Mouse (Mus musculus) heart, adult 2 months (tissue): ENCODE measurements around the gene Tob1.

ENCODE experiments used
- EP300 ChIP-seq: fragments of 200-500 bp; IDR thresholded peaks from 2 replicates; pipeline ENCODE4 v1.6.1; 2011; ENCODE audit warnings: low read depth, low read length, control low read depth; ENCODE audit not compliant: insufficient read depth
- POLR2A ChIP-seq: fragments of 200-500 bp; IDR thresholded peaks from 2 replicates; pipeline ENCODE4 v1.6.1; 2011; ENCODE audit warnings: mild to moderate bottlenecking, low read depth, low read length, control low read depth; ENCODE audit not compliant: insufficient read depth

DNA sequence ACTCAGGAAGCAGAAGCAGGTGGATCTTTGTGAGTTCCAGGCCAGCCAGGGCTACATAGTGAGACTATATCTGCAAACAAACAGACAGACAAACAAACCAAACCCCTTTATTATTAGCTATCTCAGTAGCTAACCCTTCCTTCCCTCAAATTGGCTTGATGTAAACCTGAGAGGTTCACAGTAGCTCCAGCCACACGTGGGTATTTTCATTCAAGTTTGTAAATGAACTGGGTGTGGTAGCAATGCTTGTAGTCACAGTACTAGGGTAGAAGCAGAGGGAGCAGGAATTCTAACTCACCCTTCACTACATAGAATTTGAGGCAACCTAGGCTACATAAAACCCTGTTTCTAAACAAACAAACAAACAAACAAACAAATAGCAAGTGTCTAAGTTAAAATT is 31.5 kb upstream of the Tob1 start:
- TF ChIP-seq EP300: no peak
- TF ChIP-seq POLR2A: no peak
